Mouse (Mus musculus): ENCODE results near the gene Otud1. TPM values are rescaled to one million over a fixed set of nuclear protein-coding genes. Genes with fewer than 3 reads are reported as not detected.
A peak's percentile ranks its signal among the peaks of the same experiment; 100 is the strongest.

Gene Otud1
- polyA plus RNA-seq (2011; ENCODE audit: insufficient read depth, insufficient read length, low replicate concordance, missing spikeins), result 2.6 TPM in 2 replicates

DNA sequence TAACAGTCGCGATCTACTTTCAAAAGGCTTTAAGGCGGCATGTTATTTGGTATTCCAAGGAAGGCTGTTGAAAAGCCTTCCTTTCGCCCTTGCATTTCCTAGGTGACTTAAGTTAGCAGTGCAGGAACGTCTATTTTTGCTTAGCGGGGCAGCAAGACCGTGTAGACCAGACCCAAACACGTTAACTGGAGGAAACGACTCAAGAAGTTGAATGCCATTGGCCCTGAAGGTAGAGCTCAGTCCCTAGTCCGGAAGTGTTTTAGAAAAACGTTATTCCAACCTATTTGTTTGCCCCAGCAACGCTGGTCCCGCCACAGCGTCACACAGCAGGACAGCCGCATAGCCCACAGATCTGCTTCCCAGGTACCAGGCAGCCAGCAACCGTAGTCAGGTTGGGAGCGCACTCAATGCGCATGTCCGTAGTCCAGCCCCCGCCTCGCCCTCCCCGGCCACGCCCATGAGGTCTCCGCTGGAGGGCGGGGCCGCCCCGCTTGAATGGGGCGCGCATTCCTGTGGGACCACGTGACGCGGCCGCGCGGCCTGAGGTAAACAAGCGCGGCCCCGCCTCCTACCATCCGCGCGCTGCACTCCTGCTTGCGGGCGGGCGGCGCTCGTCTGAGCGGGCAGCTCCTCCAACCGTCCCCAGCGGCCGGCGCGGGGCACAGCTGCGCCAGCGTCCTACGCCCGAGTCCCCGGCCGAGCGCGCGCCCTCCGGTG lies at the start of gene Otud1:
Otud1 (plus strand) TSS at position 595 of the 717 bp plus-strand sequence.
- TF ChIP-seq CTCF (IDR thresholded peaks at IDR 0.05; ENCODE audit: control insufficient read depth, insufficient read depth, low read length) (no peak), POLR2A (IDR thresholded peaks at IDR 0.05; ENCODE audit: borderline replicate concordance, control insufficient read depth, low read depth, low read length) (peak; percentile 86)
- WGBS, result under 1% methylated on average over 53 of the region's 62 CpGs

DNA sequence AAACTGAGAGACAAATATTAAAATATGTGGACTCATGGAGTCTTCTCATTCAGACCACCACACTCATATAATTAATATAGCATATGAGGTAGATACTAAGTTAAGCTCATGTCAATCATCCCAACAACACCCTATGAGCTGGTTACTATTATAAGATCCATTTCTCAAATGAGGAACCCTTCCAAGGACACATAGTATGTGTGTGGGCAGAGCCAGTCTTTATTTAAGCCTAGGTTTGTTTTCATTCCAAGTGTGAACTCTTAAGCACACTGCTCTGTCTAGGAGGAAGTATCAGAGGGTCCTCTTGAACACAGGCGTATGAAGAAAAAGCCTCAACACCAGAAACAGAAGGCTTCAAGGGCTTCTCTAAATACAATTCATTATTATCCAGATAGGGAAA lies 49.7 kb upstream of the Otud1 start:
- no peak overlapping the region for H3K4me3 ChIP-seq (replicated peaks; ENCODE audit: control insufficient read depth, low read depth, low read length)
- no peak for TF ChIP-seq CTCF (IDR thresholded peaks at IDR 0.05; ENCODE audit: control insufficient read depth, insufficient read depth, low read length)
- no peak for TF ChIP-seq POLR2A (IDR thresholded peaks at IDR 0.05; ENCODE audit: borderline replicate concordance, control insufficient read depth, low read depth, low read length)
- no peaks in the 10 kb centered on the region for H3K4me1 ChIP-seq (ENCODE audit: control insufficient read depth, insufficient read depth, low read length)
- H3K27ac ChIP-seq (ENCODE audit: control insufficient read depth, insufficient read depth, low read depth, low read length, poor library complexity), result no peak overlapping the region
- 62% methylated on average over 1 of the region's 1 CpGs for WGBS

More for the DNA sequence above, at the start of gene Otud1:
- Histone ChIP-seq H3K27ac (ENCODE audit: control insufficient read depth, insufficient read depth, low read depth, low read length, poor library complexity) (peak within 1 kb of the TSS; percentile 99), H3K4me3 (replicated peaks; ENCODE audit: control insufficient read depth, low read depth, low read length) (peak within 1 kb of the TSS; percentile 92), H3K4me1 (ENCODE audit: control insufficient read depth, insufficient read depth, low read length) (no peaks in the 10 kb centered on the region; the same call in 1 of the 2 replicates)

DNA sequence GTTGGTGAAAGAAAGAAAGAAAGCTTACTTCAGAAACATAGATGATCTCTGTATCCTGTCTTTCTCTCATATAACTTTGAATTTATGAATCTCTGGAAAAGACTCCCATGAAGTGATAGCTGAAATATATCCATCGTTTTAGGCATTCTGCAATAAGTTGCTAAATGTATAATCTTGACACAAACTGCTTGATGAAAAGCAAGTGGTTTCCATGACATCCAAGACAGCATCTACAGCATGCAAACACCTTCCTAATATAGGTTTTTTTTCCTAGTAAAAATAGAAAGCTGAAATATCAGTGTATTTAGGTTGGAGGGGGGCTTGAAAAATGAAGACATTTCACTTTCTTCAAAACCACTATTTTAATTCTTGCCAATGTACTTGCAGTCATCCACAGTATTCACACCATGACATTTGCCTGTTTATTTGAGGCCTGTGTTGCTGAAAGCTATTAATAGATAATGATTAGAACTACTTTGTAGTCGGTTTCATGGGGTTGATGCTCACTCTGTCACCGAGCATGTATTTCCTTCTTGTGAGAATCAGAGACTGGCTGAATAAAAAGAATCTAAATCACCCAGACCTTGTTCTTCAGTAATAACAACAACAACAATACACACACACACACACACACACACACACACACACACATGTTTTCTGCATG lies 49.0 kb upstream of the Otud1 start:
- Histone ChIP-seq H3K4me1 (ENCODE audit: control insufficient read depth, insufficient read depth, low read length) (no peaks in the 10 kb centered on the region), H3K27ac (ENCODE audit: control insufficient read depth, insufficient read depth, low read depth, low read length, poor library complexity) (no peak overlapping the region), H3K4me3 (replicated peaks; ENCODE audit: control insufficient read depth, low read depth, low read length) (no peak overlapping the region)
- no peak for TF ChIP-seq CTCF (IDR thresholded peaks at IDR 0.05; ENCODE audit: control insufficient read depth, insufficient read depth, low read length)
- TF ChIP-seq POLR2A (IDR thresholded peaks at IDR 0.05; ENCODE audit: borderline replicate concordance, control insufficient read depth, low read depth, low read length), result no peak
- 82% methylated on average over 3 of the region's 3 CpGs for WGBS

DNA sequence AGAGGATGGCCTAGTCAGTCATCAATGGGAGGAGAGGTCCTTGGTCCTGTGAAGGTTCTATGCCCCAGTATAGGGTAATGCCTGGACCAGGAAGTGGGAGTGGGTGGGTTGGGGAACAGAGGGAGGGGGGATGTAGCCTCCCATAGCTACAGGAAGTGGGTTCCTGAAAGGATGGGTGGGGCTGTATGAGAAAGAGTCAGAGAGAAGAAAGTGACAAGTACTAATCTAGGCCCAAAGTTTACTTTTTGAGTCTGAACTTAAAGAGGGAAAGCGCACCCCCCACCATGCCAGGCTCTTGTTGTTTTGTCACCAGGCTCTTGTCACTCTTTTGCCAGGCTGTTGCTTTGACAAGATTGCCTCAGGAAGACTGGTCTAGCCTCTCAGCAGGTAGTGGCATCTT lies 35.5 kb upstream of the Otud1 start:
- TF ChIP-seq CTCF (IDR thresholded peaks at IDR 0.05; ENCODE audit: control insufficient read depth, insufficient read depth, low read length) (no peak), POLR2A (IDR thresholded peaks at IDR 0.05; ENCODE audit: borderline replicate concordance, control insufficient read depth, low read depth, low read length) (no peak)
- Histone ChIP-seq H3K27ac (ENCODE audit: control insufficient read depth, insufficient read depth, low read depth, low read length, poor library complexity) (no peak overlapping the region), H3K4me1 (ENCODE audit: control insufficient read depth, insufficient read depth, low read length) (peaks cover 2% of the 10 kb centered on the region; the same call in 1 of the 2 replicates), H3K4me3 (replicated peaks; ENCODE audit: control insufficient read depth, low read depth, low read length) (no peak overlapping the region)
- whole genome bisulfite sequencing, result 82% methylated on average over 1 of the region's 1 CpGs

- 8% methylated on average over 6 of the region's 6 CpGs for WGBS
- Histone ChIP-seq H3K27ac (ENCODE audit: control insufficient read depth, insufficient read depth, low read depth, low read length, poor library complexity) (no peak overlapping the region), H3K4me3 (replicated peaks; ENCODE audit: control insufficient read depth, low read depth, low read length) (no peak overlapping the region), H3K4me1 (ENCODE audit: control insufficient read depth, insufficient read depth, low read length) (peaks cover 3% of the 10 kb centered on the region)
- TF ChIP-seq POLR2A (IDR thresholded peaks at IDR 0.05; ENCODE audit: borderline replicate concordance, control insufficient read depth, low read depth, low read length), result no peak
- TF ChIP-seq CTCF (IDR thresholded peaks at IDR 0.05; ENCODE audit: control insufficient read depth, insufficient read depth, low read length), result no peak
Measured at GRCm38 (mm10) chr2:19627044-19627443, 30.5 kb upstream of the Otud1 start.

- WGBS, result 16% methylated on average over 4 of the region's 4 CpGs
- peaks cover 1% of the 10 kb centered on the region; the same call in 1 of the 2 replicates for H3K4me1 ChIP-seq (ENCODE audit: control insufficient read depth, insufficient read depth, low read length)
- no peak overlapping the region for H3K4me3 ChIP-seq (replicated peaks; ENCODE audit: control insufficient read depth, low read depth, low read length)
- H3K27ac ChIP-seq (ENCODE audit: control insufficient read depth, insufficient read depth, low read depth, low read length, poor library complexity), result no peak overlapping the region; the same call in 1 of the 2 replicates
- TF ChIP-seq CTCF (IDR thresholded peaks at IDR 0.05; ENCODE audit: control insufficient read depth, insufficient read depth, low read length), result no peak
- no peak for TF ChIP-seq POLR2A (IDR thresholded peaks at IDR 0.05; ENCODE audit: borderline replicate concordance, control insufficient read depth, low read depth, low read length)
Measured at GRCm38 (mm10) chr2:19627920-19628608, 29.5 kb upstream of the Otud1 start.

- WGBS, result 33% methylated on average over 1 of the region's 1 CpGs
- no peak overlapping the region for H3K4me3 ChIP-seq (replicated peaks; ENCODE audit: control insufficient read depth, low read depth, low read length)
- H3K4me1 ChIP-seq (ENCODE audit: control insufficient read depth, insufficient read depth, low read length), result peaks cover 1% of the 10 kb centered on the region; the same call in 1 of the 2 replicates
- no peak overlapping the region for H3K27ac ChIP-seq (ENCODE audit: control insufficient read depth, insufficient read depth, low read depth, low read length, poor library complexity)
- TF ChIP-seq CTCF (IDR thresholded peaks at IDR 0.05; ENCODE audit: control insufficient read depth, insufficient read depth, low read length) (no peak), POLR2A (IDR thresholded peaks at IDR 0.05; ENCODE audit: borderline replicate concordance, control insufficient read depth, low read depth, low read length) (no peak)
Measured at GRCm38 (mm10) chr2:19630544-19630943, 27.0 kb upstream of the Otud1 start.

All from bone marrow, adult 2 months (tissue).